20 mouse cellular contexts compared by ENCODE assay signal in the genomic region with DNA sequence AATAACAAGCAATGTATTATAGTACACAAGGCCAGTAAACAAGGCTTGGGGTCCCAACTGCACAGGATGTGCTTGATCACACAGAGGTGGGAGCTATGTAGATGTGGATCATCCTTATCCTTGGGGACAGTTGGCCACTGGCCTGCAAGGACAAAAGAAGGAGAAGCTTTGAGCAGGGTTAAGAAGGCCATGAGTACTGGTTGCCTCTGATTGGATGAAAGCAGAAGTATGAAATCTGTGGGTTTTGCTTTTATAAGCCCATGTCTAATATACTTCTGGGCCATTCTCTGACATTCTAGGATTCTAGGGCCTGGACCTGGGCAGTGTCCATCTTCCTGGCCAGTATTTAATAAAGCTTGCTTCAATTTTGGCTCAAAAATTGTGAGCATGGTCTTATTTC.
"Had no signal": no experiment of that assay in that cellular context is flagged by ENCODE, and none has a peak within 500 bp of the region (broad histone marks: within the 10 kb centered on the region; RNA-seq: fewer than 3 reads in every experiment).

No protein-coding gene starts in this region.

- H3K27me3 ChIP-seq: limb, embryonic 12.5 days; limb, embryonic 15.5 days; liver, embryonic 15.5 days; midbrain, embryonic 12.5 days; midbrain, embryonic 15.5 days; neural tube, embryonic 12.5 days; neural tube, embryonic 15.5 days had no signal

- H3K27ac ChIP-seq: kidney, postnatal 0 days; left cerebral cortex, adult 2 months; limb, embryonic 12.5 days; limb, embryonic 15.5 days; liver, embryonic 12.5 days; liver, embryonic 15.5 days; midbrain, embryonic 12.5 days; midbrain, embryonic 15.5 days; neural tube, embryonic 12.5 days; neural tube, embryonic 15.5 days had no signal

- H3K4me3 ChIP-seq: left cerebral cortex, adult 2 months; limb, embryonic 12.5 days; limb, embryonic 15.5 days; liver, embryonic 12.5 days; liver, embryonic 15.5 days; midbrain, embryonic 12.5 days; midbrain, embryonic 15.5 days; neural tube, embryonic 12.5 days; neural tube, embryonic 15.5 days had no signal

- H3K4me2 ChIP-seq: limb, embryonic 12.5 days; limb, embryonic 15.5 days; liver, embryonic 12.5 days; liver, embryonic 15.5 days; midbrain, embryonic 12.5 days; midbrain, embryonic 15.5 days; neural tube, embryonic 12.5 days; neural tube, embryonic 15.5 days had no signal

- H3K9ac ChIP-seq: limb, embryonic 12.5 days; limb, embryonic 15.5 days; liver, embryonic 12.5 days; liver, embryonic 15.5 days; midbrain, embryonic 12.5 days; midbrain, embryonic 15.5 days; neural tube, embryonic 12.5 days; neural tube, embryonic 15.5 days had no signal

- DNase-seq: kidney, adult 2 months; kidney, postnatal 25 days; layer of hippocampus, postnatal 36 days; lung, adult 2 months; lung, postnatal 14 days; lung, postnatal 4 days; retina, postnatal 1 day; thymus, adult 18-20 months; thymus, postnatal 36 days had no signal

- H3K36me3 ChIP-seq: limb, embryonic 12.5 days; limb, embryonic 15.5 days; liver, embryonic 12.5 days; liver, embryonic 15.5 days; midbrain, embryonic 12.5 days; midbrain, embryonic 15.5 days; neural tube, embryonic 12.5 days; neural tube, embryonic 15.5 days had no signal

- ATAC-seq: intestine, postnatal 0 days; liver, embryonic 12.5 days; midbrain, embryonic 15.5 days had no signal

- H3K9me3 ChIP-seq: limb, embryonic 12.5 days; limb, embryonic 15.5 days; liver, embryonic 12.5 days; liver, embryonic 15.5 days; midbrain, embryonic 12.5 days; midbrain, embryonic 15.5 days; neural tube, embryonic 12.5 days; neural tube, embryonic 15.5 days had no signal

- H3K4me1 ChIP-seq: limb, embryonic 12.5 days; limb, embryonic 15.5 days; liver, embryonic 12.5 days; liver, embryonic 15.5 days; midbrain, embryonic 12.5 days; midbrain, embryonic 15.5 days; neural tube, embryonic 12.5 days; neural tube, embryonic 15.5 days had no signal
